Mouse (Mus musculus): ENCODE data around the gene Fgd6. TPM values are rescaled to one million over a fixed set of nuclear protein-coding genes. Genes with fewer than 3 reads are reported as not detected.

Fgd6 gene
- 3.3 TPM in 2 replicates for polyA plus RNA-seq (2015; fragmentation: Nextera tagmentation; extraction: Ambion mirVana)

DNA sequence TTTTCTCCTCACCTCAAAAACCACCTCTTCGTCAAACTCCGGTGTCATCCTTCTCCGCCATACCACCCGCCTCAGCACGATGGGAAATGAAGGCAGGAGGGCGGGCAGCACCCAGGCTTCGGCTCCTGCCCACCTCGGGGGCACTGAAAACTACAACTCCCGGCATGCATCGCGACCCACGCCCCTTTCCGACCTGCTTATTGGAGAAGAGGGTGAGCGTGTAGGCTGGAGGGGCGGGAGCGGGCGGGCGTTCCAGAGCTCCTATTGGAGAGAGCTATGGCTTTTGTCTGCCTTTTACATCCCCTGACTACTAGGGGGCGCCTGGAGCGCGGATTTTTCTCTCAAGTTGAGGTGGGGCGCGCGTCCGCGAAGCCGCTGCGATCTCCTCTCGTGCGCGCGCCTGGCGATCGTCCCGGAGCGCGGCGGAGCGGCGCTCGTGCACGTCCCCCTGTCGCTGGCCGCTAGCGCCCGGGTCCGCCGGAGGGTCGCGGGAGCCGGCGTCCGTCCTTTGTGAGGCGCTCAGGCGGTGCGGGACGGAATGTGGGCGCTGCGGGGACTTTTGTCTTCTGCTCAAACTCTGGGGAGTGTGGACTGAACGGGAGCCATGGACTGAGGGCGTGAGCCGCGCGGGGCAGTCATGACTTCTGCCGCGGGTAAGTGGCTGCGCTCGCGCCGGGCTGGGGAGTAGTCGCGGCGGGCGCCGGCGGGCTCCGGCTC is at the start of gene Fgd6, which contains the start of gene Vezt:
TSS of gene Fgd6 (plus strand) at position 344 of the 717 bp plus-strand sequence.
TSS of gene Vezt (minus strand) at position 160 of the 717 bp plus-strand sequence.
- peak; percentile 99 for ATAC-seq (ENCODE audit: low FRiP score, low TSS enrichment)
- Histone ChIP-seq H3K9ac (replicated peaks; ENCODE audit: low read length) (peak within 1 kb of the TSS; percentile 78), H3K4me2 (replicated peaks; ENCODE audit: low read depth, low read length) (peak within 1 kb of the TSS; percentile 79), H3K4me3 (ENCODE audit: low read length) (peak within 1 kb of the TSS; percentile 67), H3K27ac (ENCODE audit: low read length) (peak within 1 kb of the TSS; percentile 51), H3K36me3 (ENCODE audit: insufficient read depth, low read length) (0 out of 2 replicates have a peak, but pooled peaks cover 2% of the 10 kb centered on the region), H3K9me3 (ENCODE audit: low read length) (no peaks in the 10 kb centered on the region), H3K4me1 (ENCODE audit: insufficient read depth, low read length) (peaks cover 15% of the 10 kb centered on the region), H3K27me3 (ENCODE audit: insufficient read depth, low read length) (no peaks in the 10 kb centered on the region)
- WGBS = under 1% methylated on average over 75 of the region's 77 CpGs

DNA sequence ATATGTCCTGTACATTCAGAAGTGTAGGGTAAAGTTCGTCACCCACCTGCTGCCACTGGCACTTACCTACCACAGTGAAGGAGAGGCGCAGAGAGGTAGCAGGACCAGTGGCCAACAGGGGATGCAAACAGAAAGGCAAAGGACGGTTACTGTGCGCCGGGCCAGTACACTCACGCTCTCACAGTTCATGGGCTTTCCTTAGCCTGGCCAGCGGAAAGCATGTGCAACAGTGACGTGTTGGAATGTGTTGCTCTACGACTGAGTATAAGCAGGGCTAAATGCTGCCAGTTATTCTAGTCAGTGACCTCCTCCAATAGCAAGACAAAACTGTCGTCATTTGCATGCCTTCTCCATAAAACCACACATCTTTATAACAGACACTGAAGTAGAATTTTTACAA is 41.7 kb upstream of the Fgd6 start:
- no peaks in the 10 kb centered on the region for H3K27me3 ChIP-seq (ENCODE audit: insufficient read depth, low read length)
- H3K9me3 ChIP-seq (ENCODE audit: low read length) = no peaks in the 10 kb centered on the region
- H3K27ac ChIP-seq (ENCODE audit: low read length) = no peak overlapping the region
- H3K4me1 ChIP-seq (ENCODE audit: insufficient read depth, low read length) = no peaks in the 10 kb centered on the region
- peaks cover 51% of the 10 kb centered on the region for H3K36me3 ChIP-seq (ENCODE audit: insufficient read depth, low read length)
- no peak overlapping the region for H3K4me2 ChIP-seq (replicated peaks; ENCODE audit: low read depth, low read length)
- ATAC-seq (ENCODE audit: low FRiP score, low TSS enrichment) = no peak
- H3K9ac ChIP-seq (replicated peaks; ENCODE audit: low read length) = no peak overlapping the region
- 92% methylated on average over 10 of the region's 10 CpGs for WGBS
- no peak overlapping the region for H3K4me3 ChIP-seq (ENCODE audit: low read length)

- 87% methylated on average over 1 of the region's 1 CpGs for WGBS
Observed at GRCm38 (mm10) chr10:93995100-93995499, 40.7 kb upstream of the Fgd6 start.

DNA sequence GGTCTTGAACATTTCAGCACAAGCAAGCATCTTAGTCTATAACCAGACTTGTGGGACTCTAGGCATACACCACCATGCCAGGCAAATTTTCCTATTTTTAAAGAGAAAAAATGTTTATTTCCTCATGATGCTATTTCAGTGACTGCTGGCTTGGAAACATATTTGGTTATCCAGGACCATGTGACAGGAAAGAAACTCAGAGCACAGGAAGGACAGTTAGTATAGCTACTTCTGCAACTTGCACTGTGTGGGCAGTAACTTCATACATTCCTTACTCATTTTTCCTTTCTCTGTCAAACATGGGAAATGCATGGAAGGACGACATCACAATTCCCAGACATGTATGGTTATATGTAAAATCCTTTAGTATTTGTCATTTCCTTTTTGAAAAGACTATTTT is 36.4 kb upstream of the Fgd6 start:
- Histone ChIP-seq H3K4me3 (ENCODE audit: low read length) (no peak overlapping the region), H3K9ac (replicated peaks; ENCODE audit: low read length) (no peak overlapping the region), H3K27me3 (ENCODE audit: insufficient read depth, low read length) (no peaks in the 10 kb centered on the region), H3K36me3 (ENCODE audit: insufficient read depth, low read length) (peaks cover 65% of the 10 kb centered on the region), H3K4me1 (ENCODE audit: insufficient read depth, low read length) (no peaks in the 10 kb centered on the region), H3K27ac (ENCODE audit: low read length) (no peak overlapping the region; the same call in 1 of the 2 replicates), H3K4me2 (replicated peaks; ENCODE audit: low read depth, low read length) (no peak overlapping the region), H3K9me3 (ENCODE audit: low read length) (peaks cover 5% of the 10 kb centered on the region)
- ATAC-seq (ENCODE audit: low FRiP score, low TSS enrichment) = no peak
- 75% methylated on average over 1 of the region's 1 CpGs for WGBS

More at GRCm38 (mm10) chr10:93995100-93995499, 40.7 kb upstream of the Fgd6 start:
- no peak for ATAC-seq (ENCODE audit: low FRiP score, low TSS enrichment)
- Histone ChIP-seq H3K9ac (replicated peaks; ENCODE audit: low read length) (no peak overlapping the region), H3K27ac (ENCODE audit: low read length) (no peak overlapping the region), H3K27me3 (ENCODE audit: insufficient read depth, low read length) (no peaks in the 10 kb centered on the region), H3K4me1 (ENCODE audit: insufficient read depth, low read length) (no peaks in the 10 kb centered on the region), H3K4me2 (replicated peaks; ENCODE audit: low read depth, low read length) (no peak overlapping the region), H3K4me3 (ENCODE audit: low read length) (no peak overlapping the region), H3K36me3 (ENCODE audit: insufficient read depth, low read length) (peaks cover 55% of the 10 kb centered on the region), H3K9me3 (ENCODE audit: low read length) (no peaks in the 10 kb centered on the region)

GRCm38 (mm10) chr10:94000223-94000622 is 35.6 kb upstream of the Fgd6 start:
- Histone ChIP-seq H3K9me3 (ENCODE audit: low read length) (peaks cover 5% of the 10 kb centered on the region), H3K9ac (replicated peaks; ENCODE audit: low read length) (no peak overlapping the region), H3K27me3 (ENCODE audit: insufficient read depth, low read length) (no peaks in the 10 kb centered on the region), H3K4me2 (replicated peaks; ENCODE audit: low read depth, low read length) (no peak overlapping the region), H3K36me3 (ENCODE audit: insufficient read depth, low read length) (peaks cover 63% of the 10 kb centered on the region), H3K4me3 (ENCODE audit: low read length) (no peak overlapping the region), H3K27ac (ENCODE audit: low read length) (no peak overlapping the region), H3K4me1 (ENCODE audit: insufficient read depth, low read length) (no peaks in the 10 kb centered on the region)
- 82% methylated on average over 10 of the region's 10 CpGs for WGBS
- no peak for ATAC-seq (ENCODE audit: low FRiP score, low TSS enrichment)

GRCm38 (mm10) chr10:94008356-94008755 is 27.4 kb upstream of the Fgd6 start:
- H3K36me3 ChIP-seq (ENCODE audit: insufficient read depth, low read length) = peaks cover 8% of the 10 kb centered on the region; the same call in 1 of the 2 replicates
- 90% methylated on average over 2 of the region's 2 CpGs for WGBS
- no peaks in the 10 kb centered on the region for H3K27me3 ChIP-seq (ENCODE audit: insufficient read depth, low read length)
- no peak overlapping the region for H3K9ac ChIP-seq (replicated peaks; ENCODE audit: low read length)
- H3K9me3 ChIP-seq (ENCODE audit: low read length) = no peaks in the 10 kb centered on the region
- peaks cover 4% of the 10 kb centered on the region; the same call in 1 of the 2 replicates for H3K4me1 ChIP-seq (ENCODE audit: insufficient read depth, low read length)
- no peak overlapping the region for H3K4me2 ChIP-seq (replicated peaks; ENCODE audit: low read depth, low read length)
- no peak for ATAC-seq (ENCODE audit: low FRiP score, low TSS enrichment)
- no peak overlapping the region for H3K27ac ChIP-seq (ENCODE audit: low read length)
- no peak overlapping the region for H3K4me3 ChIP-seq (ENCODE audit: low read length)

GRCm38 (mm10) chr10:94009991-94010679 is 25.7 kb upstream of the Fgd6 start:
- Histone ChIP-seq H3K9me3 (ENCODE audit: low read length) (no peaks in the 10 kb centered on the region), H3K27me3 (ENCODE audit: insufficient read depth, low read length) (no peaks in the 10 kb centered on the region), H3K4me1 (ENCODE audit: insufficient read depth, low read length) (peaks cover 11% of the 10 kb centered on the region; the same call in 1 of the 2 replicates), H3K4me3 (ENCODE audit: low read length) (no peak overlapping the region), H3K4me2 (replicated peaks; ENCODE audit: low read depth, low read length) (no peak overlapping the region), H3K9ac (replicated peaks; ENCODE audit: low read length) (no peak overlapping the region), H3K27ac (ENCODE audit: low read length) (no peak overlapping the region), H3K36me3 (ENCODE audit: insufficient read depth, low read length) (peaks cover 7% of the 10 kb centered on the region; the same call in 1 of the 2 replicates)
- WGBS = 76% methylated on average over 3 of the region's 3 CpGs
- no peak for ATAC-seq (ENCODE audit: low FRiP score, low TSS enrichment)

DNA sequence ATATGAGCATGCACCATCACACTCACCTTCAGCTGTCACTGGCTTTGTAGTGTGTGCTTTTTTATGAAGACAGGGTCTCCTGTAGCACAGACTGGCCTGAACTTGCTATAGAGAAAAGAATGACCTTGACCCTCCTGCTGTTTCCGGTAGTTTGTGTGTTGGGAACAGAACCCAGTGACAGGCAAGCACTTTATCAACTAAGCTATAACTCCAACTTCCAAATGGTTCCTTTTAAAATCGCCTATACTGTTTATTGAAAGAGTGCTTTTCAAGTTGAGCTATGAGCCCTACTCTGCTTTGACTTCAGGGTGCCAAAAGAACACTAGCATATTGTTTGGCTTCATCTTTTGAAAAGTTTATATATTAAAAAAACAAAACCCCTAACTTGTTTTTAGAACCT is 24.8 kb upstream of the Fgd6 start:
- Histone ChIP-seq H3K4me3 (ENCODE audit: low read length) (no peak overlapping the region), H3K9me3 (ENCODE audit: low read length) (no peaks in the 10 kb centered on the region), H3K27ac (ENCODE audit: low read length) (0 out of 2 replicates have a peak overlapping the region, but pooled peaks have one; percentile 7), H3K36me3 (ENCODE audit: insufficient read depth, low read length) (peaks cover 4% of the 10 kb centered on the region; the same call in 1 of the 2 replicates), H3K27me3 (ENCODE audit: insufficient read depth, low read length) (no peaks in the 10 kb centered on the region), H3K9ac (replicated peaks; ENCODE audit: low read length) (no peak overlapping the region), H3K4me2 (replicated peaks; ENCODE audit: low read depth, low read length) (no peak overlapping the region), H3K4me1 (ENCODE audit: insufficient read depth, low read length) (peaks cover 12% of the 10 kb centered on the region; the same call in 1 of the 2 replicates)
- peak; percentile 27; the same call in 1 of the 2 replicates for ATAC-seq (ENCODE audit: low FRiP score, low TSS enrichment)
- WGBS = 30% methylated on average over 2 of the region's 2 CpGs

DNA sequence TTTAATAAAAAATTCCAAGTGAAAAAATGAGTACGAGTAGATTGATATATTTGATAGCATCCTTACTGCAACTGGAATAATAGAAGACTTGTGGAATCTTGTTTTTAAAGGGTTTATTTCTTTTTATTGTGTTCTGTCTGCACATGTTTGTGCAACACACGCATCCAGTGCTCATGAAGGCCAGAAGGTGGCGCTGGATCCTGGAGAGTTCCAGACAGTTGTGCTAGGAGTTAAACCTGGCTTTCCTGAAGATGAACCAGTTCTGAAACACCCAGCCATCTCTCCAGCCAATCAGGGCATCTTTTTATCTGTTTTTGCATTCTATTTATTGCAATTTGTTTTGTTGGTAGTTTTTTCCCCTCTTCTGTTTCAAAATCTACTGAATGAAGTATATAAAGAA is 22.6 kb upstream of the Fgd6 start:
- Histone ChIP-seq H3K9ac (replicated peaks; ENCODE audit: low read length) (no peak overlapping the region), H3K4me1 (ENCODE audit: insufficient read depth, low read length) (peaks cover 16% of the 10 kb centered on the region; the same call in 1 of the 2 replicates), H3K4me2 (replicated peaks; ENCODE audit: low read depth, low read length) (no peak overlapping the region), H3K27me3 (ENCODE audit: insufficient read depth, low read length) (no peaks in the 10 kb centered on the region), H3K9me3 (ENCODE audit: low read length) (no peaks in the 10 kb centered on the region), H3K27ac (ENCODE audit: low read length) (no peak overlapping the region), H3K36me3 (ENCODE audit: insufficient read depth, low read length) (no peaks in the 10 kb centered on the region), H3K4me3 (ENCODE audit: low read length) (no peak overlapping the region)
- 62% methylated on average over 3 of the region's 3 CpGs for WGBS
- no peak for ATAC-seq (ENCODE audit: low FRiP score, low TSS enrichment)
